Mouse (Mus musculus): ENCODE measurements around the gene Rab10.
"Not testable (repeated sequence)": the region's sequence is repeated elsewhere in the genome, so short reads cannot be mapped to it uniquely, and the experiment has no call there.

Rab10 gene

GRCm38 (mm10) chr12:3309391-3310320 is at the start of gene Rab10:
TSS of gene Rab10 (minus strand) at chr12:3309969.
- DNase-seq: peak; percentile 99

- peak; percentile 74 for DNase-seq
These were observed 49.5 kb upstream of the Rab10 start for GRCm38 (mm10) chr12:3359302-3359701.

GRCm38 (mm10) chr12:3356824-3357223 is 47.1 kb upstream of the Rab10 start:
- no peak for DNase-seq

GRCm38 (mm10) chr12:3355068-3355467 is 45.3 kb upstream of the Rab10 start:
- no peak for DNase-seq

GRCm38 (mm10) chr12:3352216-3352615 is 42.4 kb upstream of the Rab10 start:
- DNase-seq: no peak

- no peak for DNase-seq
These were observed 40.4 kb upstream of the Rab10 start for GRCm38 (mm10) chr12:3350136-3350535.

- no peak for DNase-seq
These were observed 39.6 kb upstream of the Rab10 start for GRCm38 (mm10) chr12:3349387-3349786.

GRCm38 (mm10) chr12:3347682-3348081 is 37.9 kb upstream of the Rab10 start:
- no peak for DNase-seq

- no peak for DNase-seq
These were observed 35.3 kb upstream of the Rab10 start for GRCm38 (mm10) chr12:3345038-3345437.

- DNase-seq: no peak
These were observed 34.4 kb upstream of the Rab10 start for GRCm38 (mm10) chr12:3344155-3344554.

- no peak for DNase-seq
These were observed 29.2 kb upstream of the Rab10 start for GRCm38 (mm10) chr12:3338931-3339330.

GRCm38 (mm10) chr12:3329677-3330076 is 19.9 kb upstream of the Rab10 start:
- no peak for DNase-seq

GRCm38 (mm10) chr12:3325232-3325631 is 15.5 kb upstream of the Rab10 start:
- no peak for DNase-seq

- DNase-seq: no peak
These were observed 13.5 kb upstream of the Rab10 start for GRCm38 (mm10) chr12:3323241-3323640.

- no peak for DNase-seq
These were observed 9.6 kb upstream of the Rab10 start for GRCm38 (mm10) chr12:3319377-3319776.

GRCm38 (mm10) chr12:3316937-3317336 is 7.2 kb upstream of the Rab10 start:
- DNase-seq: no peak

GRCm38 (mm10) chr12:3316083-3316482 is 6.3 kb upstream of the Rab10 start:
- no peak for DNase-seq

GRCm38 (mm10) chr12:3312886-3313285 is 3.1 kb upstream of the Rab10 start:
- no peak for DNase-seq

GRCm38 (mm10) chr12:3310321-3310692 is 538 bp upstream of the Rab10 start:
- no peak for DNase-seq

- peak; percentile 19 for DNase-seq
These were observed 1.1 kb downstream of the Rab10 start for GRCm38 (mm10) chr12:3308541-3309241.

- DNase-seq: no peak
These were observed 2.2 kb downstream of the Rab10 start for GRCm38 (mm10) chr12:3307587-3307986.

GRCm38 (mm10) chr12:3305238-3305637 is 4.5 kb downstream of the Rab10 start:
- DNase-seq: no peak

- DNase-seq: not testable (repeated sequence)
These were observed 12.1 kb downstream of the Rab10 start for GRCm38 (mm10) chr12:3297622-3298021.

- DNase-seq: no peak
These were observed 13.7 kb downstream of the Rab10 start for GRCm38 (mm10) chr12:3296056-3296455.
